Mouse (Mus musculus) kidney, adult 2 months (tissue): ENCODE data around the gene Ahr. TPM values are rescaled to one million over a fixed set of nuclear protein-coding genes. Genes with fewer than 3 reads are reported as not detected.
A peak's percentile ranks its signal among the peaks of the same experiment; 100 is the strongest.

Experiments
- DNase-seq: peaks from one replicate; pipeline ENCODE4 v3.0.0; 2021
- H3K27ac ChIP-seq: fragments of 200-500 bp; 2 replicates; pipeline ENCODE4 v1.5.1; 2012; ENCODE audit warnings: low read depth, low read length, control low read depth, inconsistent platforms; ENCODE audit not compliant: insufficient read depth
- H3K27me3 ChIP-seq: fragments of 200-500 bp; replicated peaks from 2 replicates; pipeline ENCODE4 v1.6.1; 2012; ENCODE audit warnings: mild to moderate bottlenecking, moderate library complexity, low read length, inconsistent platforms; ENCODE audit not compliant: control insufficient read depth, insufficient read depth
- H3K36me3 ChIP-seq: fragments of 200-500 bp; 2 replicates; pipeline ENCODE4 v1.6.1; 2012; ENCODE audit warnings: mild to moderate bottlenecking, moderate library complexity, low read length, inconsistent platforms; ENCODE audit not compliant: control insufficient read depth, insufficient read depth
- H3K4me1 ChIP-seq: fragments of 200-500 bp; 2 replicates; pipeline ENCODE4 v1.6.1; 2011; ENCODE audit warnings: low read length; ENCODE audit not compliant: control insufficient read depth, insufficient read depth
- H3K4me3 ChIP-seq: fragments of 200-500 bp; 2 replicates; pipeline ENCODE4 v1.5.1; 2011; ENCODE audit warnings: mild to moderate bottlenecking, low read depth, low read length, control low read depth; ENCODE audit not compliant: insufficient read depth
- CTCF ChIP-seq: fragments of 200-500 bp; conservative IDR thresholded peaks from 2 replicates; pipeline ENCODE4 v1.5.1; 2011; ENCODE audit warnings: low read depth, mild to moderate bottlenecking, control low read depth, low read length, moderate library complexity, mixed read lengths; ENCODE audit not compliant: insufficient read depth, insufficient read length
- POLR2A ChIP-seq: fragments of 200-500 bp; IDR thresholded peaks from one replicate; pipeline ENCODE4 v1.6.1; 2011; ENCODE audit warnings: low read depth, low read length, control low read depth
- whole genome bisulfite sequencing: fragments of 180-500 bp; shearing (Covaris S2); methylation state at CpG from one replicate; pipeline ENCODE4 v1.1.7; 2018; 5-methylcytosine and 5-hydroxymethylcytosine counted together
- polyA plus RNA-seq: library from polyadenylated mRNA; depleted of rRNA; stranded (reverse); fragments of >200 nt; gene quantifications from 2 replicates; pipeline ENCODE4 v1.2.3, GENCODE M21; 2012

Gene Ahr
- polyA plus RNA-seq, 1 experiment, result 3.2 TPM

DNA sequence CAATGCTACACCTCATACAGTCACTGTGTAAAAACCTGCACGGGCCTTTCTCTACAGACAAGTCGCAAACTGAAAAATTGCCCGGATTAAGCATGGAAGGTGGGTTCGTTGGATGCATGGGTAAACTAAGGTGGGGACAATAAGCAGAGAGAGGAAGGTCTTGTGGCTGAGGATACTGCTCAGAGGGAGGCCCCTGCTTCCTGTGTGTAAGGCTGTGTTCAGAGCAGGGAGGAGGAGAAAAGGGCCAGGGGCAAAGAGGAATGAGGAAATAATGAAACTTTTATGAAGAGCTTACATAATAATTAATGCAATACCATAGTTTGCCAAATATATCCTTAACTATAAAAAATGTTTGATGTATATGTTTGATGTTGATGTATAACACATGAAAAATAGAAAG is 19.5 kb upstream of the Ahr start:
- H3K36me3 ChIP-seq, result no peaks in the 10 kb centered on the region
- WGBS, result 84% methylated on average over 4 of the region's 4 CpGs
- TF ChIP-seq POLR2A, result no peak
- no peak for TF ChIP-seq CTCF
- H3K4me1 ChIP-seq, result no peaks in the 10 kb centered on the region
- no peak for DNase-seq
- H3K27me3 ChIP-seq, result no peaks in the 10 kb centered on the region
- H3K27ac ChIP-seq, result no peak overlapping the region
- H3K4me3 ChIP-seq, result no peak overlapping the region

- 64% methylated on average over 3 of the region's 3 CpGs for WGBS
- no peaks in the 10 kb centered on the region for H3K4me1 ChIP-seq
- no peak overlapping the region for H3K27ac ChIP-seq
- H3K4me3 ChIP-seq, result no peak overlapping the region
- no peaks in the 10 kb centered on the region for H3K27me3 ChIP-seq
- TF ChIP-seq CTCF (no peak), POLR2A (no peak)
- H3K36me3 ChIP-seq, result no peaks in the 10 kb centered on the region
- no peak for DNase-seq
Observed at GRCm38 (mm10) chr12:35553174-35553573, 18.3 kb upstream of the Ahr start.

GRCm38 (mm10) chr12:35550299-35550698 is 15.5 kb upstream of the Ahr start:
- no peak for TF ChIP-seq CTCF
- no peak for TF ChIP-seq POLR2A
- Histone ChIP-seq H3K27me3 (no peaks in the 10 kb centered on the region), H3K27ac (no peak overlapping the region), H3K36me3 (no peaks in the 10 kb centered on the region), H3K4me3 (no peak overlapping the region), H3K4me1 (no peaks in the 10 kb centered on the region)
- DNase-seq, result no peak

GRCm38 (mm10) chr12:35542836-35543235 is 8.0 kb upstream of the Ahr start:
- no peak overlapping the region for H3K4me3 ChIP-seq
- no peak for DNase-seq
- no peak for TF ChIP-seq POLR2A
- no peak for TF ChIP-seq CTCF
- H3K4me1 ChIP-seq, result no peaks in the 10 kb centered on the region
- 60% methylated on average over 3 of the region's 3 CpGs for WGBS
- H3K27me3 ChIP-seq, result no peaks in the 10 kb centered on the region
- H3K36me3 ChIP-seq, result no peaks in the 10 kb centered on the region
- no peak overlapping the region for H3K27ac ChIP-seq

- no peak for TF ChIP-seq CTCF
- no peak for TF ChIP-seq POLR2A
- no peak for DNase-seq
- no peaks in the 10 kb centered on the region for H3K4me1 ChIP-seq
- no peak overlapping the region for H3K27ac ChIP-seq
- no peak overlapping the region for H3K4me3 ChIP-seq
- no peaks in the 10 kb centered on the region for H3K27me3 ChIP-seq
- WGBS, result 33% methylated on average over 3 of the region's 3 CpGs
- H3K36me3 ChIP-seq, result no peaks in the 10 kb centered on the region
Observed at GRCm38 (mm10) chr12:35538843-35539242, 4.0 kb upstream of the Ahr start.

GRCm38 (mm10) chr12:35534114-35534753 is 604 bp downstream of the Ahr start:
- 0 out of 2 replicates have a peak, but pooled peaks cover 3% of the 10 kb centered on the region for H3K4me1 ChIP-seq
- no peaks in the 10 kb centered on the region for H3K36me3 ChIP-seq
- peak overlapping the region; percentile 71 for H3K27ac ChIP-seq
- H3K4me3 ChIP-seq, result peak overlapping the region; percentile 96
- no peak for TF ChIP-seq CTCF
- no peak for TF ChIP-seq POLR2A
- H3K27me3 ChIP-seq, result no peaks in the 10 kb centered on the region
- DNase-seq, result peak; percentile 73
- WGBS, result 1% methylated on average over 48 of the region's 49 CpGs

DNA sequence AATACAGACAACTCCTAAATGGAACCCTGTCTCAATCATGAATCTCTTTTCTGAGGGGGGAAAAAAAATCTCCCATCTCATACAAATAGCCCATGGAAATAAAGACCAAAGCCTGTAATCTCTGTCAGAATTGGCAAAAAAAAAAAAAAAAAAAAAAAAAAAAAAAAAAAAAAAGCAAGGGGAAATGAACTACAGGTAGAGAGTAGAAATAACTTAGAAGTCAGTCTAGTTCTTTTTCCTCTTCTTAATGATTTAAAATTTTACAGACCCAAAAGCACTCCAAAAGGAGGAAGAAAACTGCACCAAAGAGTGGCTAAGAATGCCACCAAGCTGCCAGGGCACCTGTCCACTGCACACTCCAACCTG is 1.1 kb downstream of the Ahr start:
- TF ChIP-seq CTCF (no peak), POLR2A (no peak)
- peak overlapping the region; percentile 71; the same call in 1 of the 2 replicates for H3K27ac ChIP-seq
- DNase-seq, result no peak
- no peaks in the 10 kb centered on the region for H3K27me3 ChIP-seq
- H3K4me1 ChIP-seq, result 0 out of 2 replicates have a peak, but pooled peaks cover 3% of the 10 kb centered on the region
- H3K4me3 ChIP-seq, result peak overlapping the region; percentile 96
- no peaks in the 10 kb centered on the region for H3K36me3 ChIP-seq

- Histone ChIP-seq H3K36me3 (no peaks in the 10 kb centered on the region), H3K27me3 (no peaks in the 10 kb centered on the region), H3K4me1 (0 out of 2 replicates have a peak, but pooled peaks cover 3% of the 10 kb centered on the region), H3K4me3 (no peak overlapping the region), H3K27ac (no peak overlapping the region)
- peak; percentile 33 for DNase-seq
- no peak for TF ChIP-seq CTCF
- TF ChIP-seq POLR2A, result no peak
- WGBS, result 17% methylated on average over 5 of the region's 5 CpGs
Observed at GRCm38 (mm10) chr12:35533133-35533532, 1.7 kb downstream of the Ahr start.
